Mouse (Mus musculus): ENCODE results near the gene Lrrc4c.

- TF ChIP-seq GATA1 (IDR thresholded peaks at IDR 0.05; ENCODE audit: borderline replicate concordance, low read length) (no peak), FLI1 (IDR thresholded peaks at IDR 0.05; ENCODE audit: low read length) (no peak)
These were observed 83.3 kb downstream of the Lrrc4c start for GRCm38 (mm10) chr2:96401186-96401811.
